Mouse (Mus musculus): Measurements from ENCODE around the gene Vmn1r172.
"Not testable (repeated sequence)": the region's sequence is repeated elsewhere in the genome, so short reads cannot be mapped to it uniquely, and the experiment has no call there.

The Vmn1r172 gene

DNA sequence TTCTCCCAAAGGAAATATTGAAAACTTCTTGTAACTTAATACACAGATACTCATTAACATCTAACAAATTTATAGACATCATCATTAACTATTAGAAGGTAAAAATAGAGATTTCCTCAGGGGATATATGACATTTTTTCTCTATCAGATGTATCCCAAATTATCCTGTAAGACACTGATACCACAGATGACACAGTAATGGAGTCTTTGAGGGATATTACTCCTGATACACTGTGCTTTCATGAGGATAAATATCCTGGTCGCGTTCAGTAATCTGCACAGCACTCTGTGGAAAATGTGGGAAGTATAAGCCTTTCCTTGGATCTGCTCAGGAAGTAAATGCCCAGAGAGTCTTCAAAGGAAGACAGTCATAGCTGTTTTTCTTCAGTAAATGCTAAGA, at the start of gene Vmn1r172:
TSS of gene Vmn1r172 (plus strand) at position 301 of the 400 bp plus-strand sequence.
- no peak for DNase-seq (ENCODE audit: low read depth, low spot score)

DNA sequence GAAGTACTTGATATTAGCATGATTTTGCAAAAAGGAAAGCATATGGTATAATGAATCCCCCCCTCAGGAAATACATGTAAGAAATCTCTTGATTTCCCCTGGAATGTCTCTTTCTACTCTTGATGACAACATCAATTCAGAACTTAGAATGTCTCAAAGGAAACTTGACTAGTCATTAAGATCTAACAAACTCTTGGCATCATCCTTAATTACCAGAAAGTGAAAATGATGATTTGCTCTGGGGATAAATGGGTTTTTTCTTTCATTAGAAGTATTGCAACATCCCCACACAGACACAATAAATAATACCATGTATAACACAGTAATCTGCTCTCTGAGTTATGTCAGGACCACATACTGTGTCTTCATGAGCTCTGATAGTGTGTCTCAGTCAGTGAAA, 27.7 kb upstream of the Vmn1r172 start, which contains the start of gene Vmn1r171:
TSS of gene Vmn1r171 (plus strand) at position 301 of the 400 bp plus-strand sequence.
- no peak for DNase-seq (ENCODE audit: low read depth, low spot score)

GRCm38 (mm10) chr7:23700403-23700802, 42.3 kb downstream of the Vmn1r172 start, which contains the start of gene Vmn1r173:
TSS of gene Vmn1r173 (plus strand) at chr7:23700703.
- DNase-seq (ENCODE audit: low read depth, low spot score) = not testable (repeated sequence)
